Mouse (Mus musculus): ENCODE results near the gene Mgat5.

DNA sequence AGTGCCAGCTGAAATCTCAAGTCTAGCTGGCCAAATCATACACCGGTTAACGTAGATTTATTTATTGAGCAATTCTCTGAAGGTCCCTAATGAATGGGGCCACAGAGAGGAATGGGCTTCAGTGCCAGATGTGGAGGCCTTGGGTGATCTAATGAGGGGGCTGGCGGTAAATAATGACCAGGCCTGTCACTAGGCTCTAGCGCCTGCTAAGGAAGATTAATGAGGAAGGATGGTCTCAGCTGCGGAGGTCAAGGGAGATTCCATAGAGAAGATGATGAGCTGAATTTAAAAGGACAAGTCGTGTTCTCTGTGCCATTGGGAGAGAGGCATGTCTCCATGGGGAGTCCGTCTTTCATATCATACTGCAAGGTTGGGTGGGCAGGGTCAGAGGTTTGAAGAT, 178.3 kb downstream of the Mgat5 start:
- TF ChIP-seq POLR2A (IDR thresholded peaks at IDR 0.05; ENCODE audit: low read depth, low read length) (no peak), CTCF (IDR thresholded peaks at IDR 0.05; ENCODE audit: extremely low read depth, insufficient read length, insufficient replicate concordance, low read depth, low read length) (no peak)

All from small intestine, adult 2 months (tissue).